Mouse (Mus musculus) thymus, postnatal 36 days (tissue): ENCODE measurements at regions not wholly inside any gene's neighbourhood (a gene's known extent, or its start where the extent isn't known, plus 50 kb on each side); places are given as distances from the start of the nearest gene placed in this dataset.
A peak's percentile ranks its signal among the peaks of the same experiment; 100 is the strongest.
"Not testable (repeated sequence)": the region's sequence is repeated elsewhere in the genome, so short reads cannot be mapped to it uniquely, and the experiment has no call there.

Source experiments
- DNase-seq, 2 experiments: peaks; one replicate each; pipeline ENCODE4 v3.0.0; 2022; ENCODE audit warnings: mixed read lengths in 2 of 2

DNA sequence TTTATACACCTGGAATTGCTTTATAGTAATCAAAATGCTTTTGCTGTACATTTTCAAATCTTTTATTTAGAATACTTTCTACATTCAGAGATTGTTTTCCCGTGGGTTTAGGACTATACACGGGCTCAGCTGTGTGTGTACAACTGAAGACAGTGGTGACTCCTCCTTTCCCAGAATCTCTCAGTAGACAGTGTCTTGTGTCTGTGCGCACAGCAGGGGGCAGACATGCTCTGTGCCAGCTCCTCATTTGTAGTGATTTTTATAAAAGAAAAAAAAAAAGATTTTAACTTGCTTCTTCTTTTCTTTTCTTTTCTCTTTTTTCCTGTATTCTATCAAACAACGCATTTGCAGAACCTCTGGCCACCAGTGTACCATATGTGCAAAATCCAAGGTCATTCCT is 817.3 kb downstream of the Basp1 start:
- DNase-seq = no peak

DNA sequence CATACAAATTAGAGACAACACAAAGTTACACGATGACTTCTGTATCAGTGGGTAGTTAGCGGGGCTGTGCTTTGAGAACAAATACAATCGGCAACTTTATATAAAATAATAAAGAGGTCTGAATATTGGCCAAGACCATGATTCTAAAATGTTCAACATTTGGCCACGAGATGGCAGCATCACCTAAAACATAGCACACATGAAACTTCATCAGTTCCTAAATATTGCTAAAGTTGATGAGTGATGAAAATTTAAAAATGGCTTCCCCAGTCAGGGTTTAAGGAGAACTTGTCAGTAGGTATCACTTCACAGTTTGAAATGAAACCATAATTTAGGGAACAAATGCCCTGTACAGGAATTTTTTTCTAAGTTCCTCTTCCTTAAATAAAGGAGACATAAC is 824.6 kb downstream of the Basp1 start:
- peak in 1 of 2 experiments; percentile 16 for DNase-seq

DNA sequence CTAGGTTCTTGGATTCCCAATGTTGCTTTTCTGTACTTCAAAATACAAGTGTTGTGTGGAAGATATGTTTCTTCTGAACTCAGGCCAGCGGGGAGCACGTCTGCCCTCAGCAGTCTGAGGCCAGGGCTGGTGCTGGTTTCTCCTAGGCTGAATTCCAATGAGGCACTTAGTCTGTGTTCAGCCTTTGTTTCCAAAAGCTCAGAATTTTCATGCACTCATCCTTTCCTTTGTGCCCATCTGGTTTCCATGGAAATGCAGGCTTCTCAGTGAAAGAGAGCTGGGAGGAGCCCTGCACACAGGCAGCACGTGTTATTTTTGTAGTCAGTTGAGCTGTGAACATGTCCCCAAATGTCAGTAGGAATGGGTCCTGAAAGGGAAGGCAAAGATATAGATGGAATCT is 846.6 kb downstream of the Basp1 start:
- no peak for DNase-seq

DNA sequence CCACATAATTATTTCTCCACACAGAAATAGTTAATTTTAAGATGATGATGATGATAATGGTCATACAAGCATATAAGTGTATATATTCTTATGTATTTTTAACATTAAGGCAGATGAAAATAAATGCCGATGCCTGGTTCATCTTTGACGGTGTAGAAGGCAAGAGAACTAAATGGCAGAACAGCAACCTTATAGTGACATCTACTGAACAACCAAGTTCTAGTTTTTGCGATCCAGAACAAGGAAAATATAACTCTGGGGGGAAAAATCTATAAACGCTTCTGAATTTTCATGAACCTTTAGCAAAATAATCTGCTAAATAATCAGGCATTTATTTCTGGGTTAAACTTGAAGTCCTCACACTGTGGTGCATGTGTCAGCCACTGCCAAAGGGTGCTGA is 856.8 kb downstream of the Basp1 start:
- DNase-seq = no peak

DNA sequence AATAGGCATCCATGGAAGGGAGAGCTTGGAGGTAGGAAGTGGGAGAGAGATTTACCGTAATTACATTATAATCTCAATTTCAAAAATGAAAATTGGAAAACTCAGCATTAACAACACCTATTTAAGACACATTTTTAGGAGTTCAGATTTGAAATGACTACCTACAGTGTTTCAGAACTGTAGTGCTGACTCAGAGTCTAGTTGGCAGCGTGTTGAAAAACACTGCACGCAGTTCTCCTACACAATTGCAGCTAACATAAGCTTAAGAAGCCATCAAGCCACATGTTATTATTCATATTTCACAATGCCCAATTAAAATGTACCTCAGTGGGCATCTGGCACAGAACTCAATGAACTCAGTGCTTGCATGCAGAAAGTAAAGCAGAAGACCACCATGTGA is 863.5 kb downstream of the Basp1 start:
- DNase-seq = no peak

DNA sequence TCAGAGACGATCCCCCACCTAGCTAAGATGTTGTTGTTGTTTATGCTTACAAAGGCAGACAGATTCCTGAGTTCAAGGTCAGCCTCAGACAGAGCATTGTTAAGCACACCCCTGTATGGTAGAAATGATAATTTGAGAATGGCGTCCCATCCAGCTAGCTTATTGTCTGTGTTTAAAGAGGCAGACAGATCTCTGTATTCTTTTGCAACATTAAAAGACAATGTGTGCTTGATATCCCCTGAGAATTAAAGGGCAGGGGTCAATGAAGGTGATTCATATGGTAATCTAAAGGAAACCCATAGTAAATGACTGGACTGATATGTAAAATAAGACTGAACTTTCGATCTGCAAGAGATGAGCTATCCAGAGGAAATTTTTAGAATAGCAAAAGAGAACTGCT is 883.5 kb downstream of the Basp1 start:
- no peak for DNase-seq

DNA sequence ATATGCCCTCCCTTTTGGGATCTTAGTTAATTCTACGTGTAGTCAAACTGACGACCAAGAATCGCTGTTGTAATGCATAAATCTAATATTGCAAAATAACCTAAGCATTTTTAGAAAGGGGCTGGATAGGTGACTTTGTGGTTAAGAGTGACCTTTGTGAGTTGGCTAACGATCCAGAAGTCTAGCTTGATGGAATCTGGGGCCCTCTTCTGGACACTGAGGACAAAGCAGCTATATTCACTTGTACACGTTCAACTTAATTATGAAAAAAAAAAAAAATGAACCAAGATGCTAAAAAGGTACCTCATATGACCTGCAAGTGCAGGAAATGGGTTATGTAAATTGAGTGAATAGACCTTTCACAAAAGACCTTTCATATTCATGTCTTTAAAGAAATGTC is 886.2 kb downstream of the Basp1 start:
- DNase-seq = no peak

DNA sequence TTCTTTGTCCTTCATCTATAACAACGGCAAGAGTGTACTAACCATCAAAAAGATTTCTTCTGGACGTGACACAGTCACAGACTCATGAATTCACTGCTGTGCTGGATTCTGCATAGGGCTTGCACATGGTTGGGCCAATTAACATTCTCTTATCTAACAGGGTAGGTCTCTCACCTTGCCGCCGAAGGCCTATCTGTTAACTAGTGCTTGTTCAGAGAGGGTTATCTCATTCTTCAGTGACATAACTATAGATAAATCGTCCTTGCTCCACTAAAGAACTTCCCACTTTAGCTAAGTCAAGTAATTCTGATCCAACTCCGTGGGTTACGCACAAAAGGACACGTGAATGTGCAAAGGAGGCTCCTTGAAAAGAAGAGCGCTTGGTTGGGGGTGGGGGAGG is 899.6 kb downstream of the Basp1 start:
- DNase-seq = no peak

DNA sequence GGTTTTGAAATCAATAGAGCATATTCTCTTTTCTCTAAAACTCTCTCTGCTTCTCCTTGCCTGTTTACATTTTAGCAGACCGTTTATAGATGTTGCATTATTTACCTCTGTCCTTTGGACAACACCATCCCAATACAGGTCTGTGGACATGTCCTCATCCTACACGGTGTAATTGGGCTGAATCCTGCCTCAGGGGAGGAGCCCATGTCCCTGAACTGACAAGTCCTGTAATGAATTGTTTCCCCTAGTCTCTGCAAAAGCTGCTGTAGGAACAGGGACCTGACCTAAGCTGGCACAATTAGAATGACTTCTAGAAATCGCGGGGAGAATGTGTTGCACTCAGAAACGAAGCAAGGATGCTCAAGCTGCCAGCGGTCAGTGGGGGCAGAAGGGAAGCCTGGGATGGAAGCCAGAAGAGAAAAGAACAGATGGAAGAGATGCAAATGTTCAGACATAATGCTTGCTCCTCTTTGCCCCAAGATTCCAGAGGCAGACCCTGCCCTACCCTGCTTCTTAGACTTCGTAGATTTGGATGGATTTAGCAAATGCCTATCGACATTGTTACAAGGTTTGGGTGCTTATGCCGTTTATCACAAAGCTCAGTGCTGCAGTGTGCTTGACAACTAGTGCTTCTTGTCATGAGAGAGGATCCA is 911.5 kb downstream of the Basp1 start:
- no peak for DNase-seq

DNA sequence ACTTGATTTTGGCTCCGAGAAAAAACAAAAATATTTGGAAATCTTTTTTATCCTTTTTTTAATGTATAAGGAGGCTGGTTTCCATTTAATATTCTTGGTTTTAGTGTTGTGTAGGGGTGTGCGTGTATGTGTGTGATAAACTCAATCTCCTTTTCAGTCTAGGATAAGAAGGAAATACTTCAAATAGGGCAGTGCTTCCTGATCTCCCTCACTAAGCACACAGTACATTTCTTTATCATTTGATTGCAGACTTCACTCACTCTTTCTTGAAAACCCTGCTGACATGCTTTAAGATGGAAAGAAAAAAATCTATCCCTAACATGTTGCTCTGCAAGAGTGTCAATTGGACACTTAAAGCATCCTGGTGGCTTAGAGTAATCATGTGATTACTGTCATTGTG is 927.3 kb downstream of the Basp1 start:
- no peak for DNase-seq

DNA sequence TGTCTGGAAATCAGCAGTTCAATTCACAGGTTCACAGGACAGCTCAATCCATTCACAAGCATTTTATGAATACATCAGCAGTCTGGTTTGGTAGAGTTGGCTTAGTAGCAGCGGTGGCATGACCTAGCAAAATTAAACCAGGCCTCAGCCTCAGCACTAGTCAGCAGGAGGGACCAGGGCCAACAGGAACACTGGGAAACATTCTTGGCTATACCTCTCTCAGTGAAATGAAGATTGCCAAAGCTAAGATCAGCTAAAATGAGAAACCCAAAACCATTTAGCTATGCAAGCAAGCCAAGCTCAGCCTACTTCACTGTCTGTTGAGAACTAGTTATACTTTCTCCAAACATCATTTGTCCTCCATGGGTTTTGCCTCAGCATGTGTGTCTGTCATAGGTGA is 945.3 kb downstream of the Basp1 start:
- no peak for DNase-seq

DNA sequence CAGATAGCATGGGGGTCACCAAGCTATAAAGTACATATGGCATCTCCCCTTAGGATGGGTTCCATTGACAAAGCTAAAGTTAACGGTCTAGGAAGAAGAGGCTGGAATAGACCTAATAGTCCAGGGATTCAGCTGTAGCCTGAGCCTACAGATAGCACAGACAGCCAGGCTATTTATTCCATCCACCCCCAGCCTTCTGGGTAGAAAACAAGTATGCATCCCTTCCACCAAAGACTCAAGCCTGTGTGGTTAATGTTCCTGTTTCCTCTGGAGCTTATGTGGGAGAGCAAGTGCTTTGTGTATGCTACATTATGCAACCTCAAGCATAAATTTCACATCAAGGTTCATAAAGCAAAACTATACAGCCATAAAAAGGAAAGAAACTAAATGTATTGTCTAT is 955.8 kb downstream of the Basp1 start:
- DNase-seq = no peak

DNA sequence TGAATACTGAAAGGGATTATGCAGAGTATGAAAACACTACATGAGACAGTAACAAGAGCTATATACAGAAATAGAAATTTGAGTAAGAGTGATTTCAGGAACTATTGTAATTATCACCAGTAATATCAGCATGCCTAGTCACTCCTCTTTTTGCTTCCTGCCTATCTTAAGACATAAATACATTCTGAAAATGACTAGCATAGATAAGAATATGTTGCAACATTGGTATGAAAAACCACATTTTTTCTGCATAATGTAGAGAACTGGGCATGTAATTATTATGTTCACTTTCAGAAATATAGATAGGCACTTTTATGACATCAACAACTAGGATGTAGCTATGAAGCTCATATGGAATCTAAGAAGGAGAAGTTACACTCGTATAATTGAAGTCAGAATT is 980.5 kb downstream of the Basp1 start:
- no peak for DNase-seq

DNA sequence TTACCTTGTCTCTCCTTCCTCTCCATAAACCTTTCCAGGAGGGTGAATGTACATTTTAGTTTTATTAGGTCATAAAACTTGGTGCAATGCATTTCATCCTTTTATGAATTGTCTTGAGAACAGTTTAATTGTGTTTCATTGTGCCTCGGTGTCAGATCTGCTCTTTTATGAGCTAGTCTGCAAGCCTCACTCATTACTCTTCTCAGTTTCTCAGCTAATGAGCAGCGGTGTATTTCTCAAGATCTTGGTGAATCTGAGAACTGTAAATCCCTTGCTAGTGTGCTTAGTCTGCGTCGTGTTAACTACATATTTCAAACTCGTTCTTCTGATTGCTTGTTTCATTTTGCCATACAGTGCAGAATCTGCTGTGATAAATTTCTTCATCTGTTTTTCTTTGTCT is 984.4 kb downstream of the Basp1 start:
- no peak for DNase-seq

DNA sequence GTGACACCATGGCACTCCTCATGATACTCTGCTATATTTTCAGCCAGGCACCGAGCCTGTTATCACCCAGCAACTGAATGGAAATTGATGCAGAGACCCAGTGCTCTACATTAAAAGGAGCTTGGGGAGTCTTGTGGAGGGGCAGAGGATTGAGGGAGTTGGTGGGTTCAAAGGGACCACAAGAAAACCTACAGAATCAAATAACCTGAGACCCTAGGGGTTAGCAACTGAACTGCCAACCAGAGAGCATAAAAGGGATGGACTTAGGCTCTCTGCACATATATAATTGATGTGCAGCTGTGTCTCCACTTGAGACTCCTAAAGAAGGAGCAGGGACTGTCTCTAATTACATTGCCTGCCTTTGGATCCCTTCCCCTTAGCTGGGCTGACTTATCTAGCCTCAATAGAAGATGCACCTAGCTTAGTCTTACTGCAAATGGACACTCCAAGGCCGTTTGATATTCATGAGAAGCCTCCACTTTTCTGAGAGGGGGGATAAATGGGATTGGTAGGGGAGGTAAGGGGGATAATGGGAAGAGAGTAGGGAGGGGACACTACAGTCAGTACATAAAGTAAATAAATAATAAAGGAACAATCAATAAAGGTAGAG is 991.1 kb downstream of the Basp1 start:
- no peak for DNase-seq

DNA sequence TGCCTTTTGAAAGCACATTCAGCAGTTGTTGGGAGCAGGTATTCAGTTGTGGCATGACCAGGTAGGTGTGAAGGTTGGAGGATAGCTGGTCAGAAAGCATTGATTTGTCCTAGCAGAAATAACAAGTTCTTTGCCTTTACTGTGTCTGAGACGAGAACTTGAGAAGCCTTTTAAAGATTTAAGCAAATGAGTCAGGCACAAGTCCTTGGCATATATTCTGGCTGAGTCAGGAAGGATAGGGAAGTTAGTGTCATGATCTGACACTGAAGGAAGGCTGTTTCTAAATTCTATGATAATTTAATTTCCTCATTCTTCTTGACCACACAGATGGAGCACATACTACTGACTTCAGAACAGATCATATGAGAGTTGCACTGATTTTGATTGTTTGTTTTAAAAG is 993.8 kb downstream of the Basp1 start:
- no peak for DNase-seq

DNA sequence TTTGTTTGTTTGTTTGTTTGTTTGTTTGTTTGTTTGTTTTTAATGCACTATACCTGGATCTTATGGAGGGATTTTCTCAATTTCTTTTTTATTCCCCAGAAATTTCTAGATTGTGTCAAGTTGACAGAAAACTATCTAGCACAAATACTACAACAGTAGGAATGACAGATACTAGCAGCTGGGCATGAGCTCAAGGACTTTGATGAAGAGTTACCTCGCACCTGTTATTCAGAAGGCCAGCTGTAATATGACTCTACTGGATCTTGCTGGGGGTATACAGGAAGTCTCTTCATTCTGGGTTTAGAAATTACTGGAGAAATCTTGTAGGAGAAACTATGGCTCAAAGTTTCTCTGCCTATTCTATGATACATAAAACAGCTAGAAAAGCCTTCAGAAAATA is 994.4 kb downstream of the Basp1 start:
- no peak for DNase-seq

DNA sequence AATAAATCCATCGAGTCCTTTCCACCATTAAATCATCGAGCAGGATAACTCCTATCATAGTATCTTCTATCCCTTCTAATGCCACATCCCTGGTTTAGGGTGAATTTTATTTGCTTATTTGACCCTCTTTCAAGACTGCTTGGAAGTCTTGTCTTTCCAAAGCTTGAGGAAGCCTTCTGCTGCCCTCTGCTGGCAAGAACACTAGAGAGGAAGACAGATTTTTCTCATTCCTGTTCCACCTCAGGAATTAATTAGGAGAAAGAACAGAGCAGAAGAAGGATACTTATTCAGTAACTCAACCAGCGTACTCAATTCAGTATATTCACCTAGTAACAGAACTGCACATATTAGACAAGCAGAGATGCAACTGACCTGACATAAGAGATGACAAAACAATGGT is 1005.9 kb downstream of the Basp1 start:
- no peak for DNase-seq

DNA sequence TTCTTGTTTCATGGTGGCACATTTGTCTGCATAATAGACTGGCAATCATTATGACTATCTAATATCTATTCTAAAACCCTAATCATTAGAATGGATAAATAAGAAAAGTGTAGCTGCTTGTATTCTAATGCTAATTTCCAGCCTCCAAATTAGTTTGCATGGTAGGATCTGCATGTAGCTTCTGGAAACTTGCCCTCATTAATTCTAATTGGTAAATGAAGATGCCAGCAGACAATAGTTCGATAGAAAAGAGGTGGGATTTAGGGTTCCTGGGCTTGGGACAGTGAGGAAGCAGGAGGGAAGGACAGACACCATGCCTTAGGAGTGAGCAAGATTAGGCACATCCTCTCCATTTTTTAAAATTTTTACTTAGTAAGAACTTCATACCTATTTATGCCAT is 1008.3 kb downstream of the Basp1 start:
- no peak for DNase-seq

DNA sequence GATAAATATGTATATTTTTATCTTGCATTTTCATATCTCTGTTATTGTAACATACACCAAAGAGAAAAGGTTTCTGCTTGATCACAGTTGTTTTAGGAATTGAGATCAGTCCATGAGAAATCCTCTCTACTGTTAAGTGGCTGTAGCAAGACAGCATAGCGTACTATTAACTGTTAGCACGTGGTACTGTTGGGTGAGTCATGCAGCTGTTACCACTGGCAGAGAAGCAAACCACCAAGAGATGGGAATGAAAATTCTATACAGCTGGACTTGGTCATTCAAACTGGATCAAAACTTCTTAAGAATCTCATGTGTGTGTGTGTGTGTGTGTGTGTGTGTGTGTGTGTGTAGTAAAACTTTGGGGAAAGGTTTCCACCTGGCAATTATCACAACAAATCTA is 1013.5 kb downstream of the Basp1 start:
- no peak for DNase-seq

DNA sequence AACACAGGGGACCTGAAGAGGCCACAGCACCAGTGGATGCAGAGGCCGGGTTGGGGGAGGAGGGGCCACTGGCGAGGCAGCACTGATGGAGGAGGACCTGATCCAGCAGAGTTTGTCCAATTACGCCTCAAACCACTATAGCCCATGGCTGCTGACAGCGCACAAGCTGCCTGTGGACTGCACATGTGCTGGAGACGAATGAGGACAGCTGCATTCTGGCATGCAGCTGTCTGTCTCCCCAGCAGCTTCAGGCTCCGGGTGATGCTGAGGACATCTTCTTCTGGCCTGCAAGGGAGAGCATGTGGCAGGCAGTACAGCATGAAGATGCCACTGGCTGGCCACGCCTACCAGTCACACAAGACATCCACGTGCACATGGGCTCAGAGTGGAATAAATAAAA is 1055.2 kb downstream of the Basp1 start:
- DNase-seq = no peak

DNA sequence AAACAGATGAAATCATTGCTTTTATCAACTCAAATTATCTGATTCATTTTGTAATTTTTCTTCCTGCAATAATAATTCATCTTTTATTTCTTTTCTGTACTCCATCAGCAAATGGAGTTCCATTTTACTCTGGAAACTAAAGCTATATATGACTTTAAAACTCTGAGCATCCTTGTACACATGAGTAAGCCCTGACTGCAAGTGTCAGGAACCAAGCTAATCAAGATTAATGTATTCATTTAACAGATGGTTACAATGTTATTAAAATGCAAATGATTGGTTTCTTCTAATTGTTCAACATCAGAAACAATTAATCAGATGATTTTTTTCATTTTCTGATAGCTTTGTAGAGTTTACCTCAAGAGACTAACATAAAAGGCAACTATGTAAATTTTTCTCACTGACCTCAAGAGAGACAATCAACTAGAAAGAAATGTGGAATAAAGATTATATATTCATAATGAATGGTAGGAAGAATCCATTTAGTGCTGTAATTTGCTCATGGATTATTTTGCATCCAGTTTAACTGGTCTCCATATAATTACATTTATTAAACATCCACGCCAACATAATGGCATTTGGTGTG is 1064.5 kb downstream of the Basp1 start:
- no peak for DNase-seq

DNA sequence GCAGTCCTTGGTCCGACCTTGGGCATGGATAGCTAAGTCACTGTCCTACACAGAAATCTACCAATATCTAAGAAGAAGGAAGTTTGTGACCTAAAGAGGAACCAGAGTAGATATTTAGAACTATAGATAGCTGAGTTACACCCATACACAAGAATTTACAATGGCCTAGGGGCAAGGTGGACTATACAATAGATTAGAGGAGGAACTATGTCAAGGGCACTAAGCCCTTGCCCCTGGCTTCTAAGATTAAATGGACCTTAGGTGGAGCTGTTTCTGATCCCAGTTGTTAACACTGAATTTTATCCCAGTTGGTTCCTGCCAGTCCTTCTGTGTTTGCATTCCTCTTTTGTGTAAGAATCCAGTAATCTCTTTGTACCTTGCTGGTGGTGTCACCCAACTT is 1077.7 kb downstream of the Basp1 start:
- not testable (repeated sequence) for DNase-seq

DNA sequence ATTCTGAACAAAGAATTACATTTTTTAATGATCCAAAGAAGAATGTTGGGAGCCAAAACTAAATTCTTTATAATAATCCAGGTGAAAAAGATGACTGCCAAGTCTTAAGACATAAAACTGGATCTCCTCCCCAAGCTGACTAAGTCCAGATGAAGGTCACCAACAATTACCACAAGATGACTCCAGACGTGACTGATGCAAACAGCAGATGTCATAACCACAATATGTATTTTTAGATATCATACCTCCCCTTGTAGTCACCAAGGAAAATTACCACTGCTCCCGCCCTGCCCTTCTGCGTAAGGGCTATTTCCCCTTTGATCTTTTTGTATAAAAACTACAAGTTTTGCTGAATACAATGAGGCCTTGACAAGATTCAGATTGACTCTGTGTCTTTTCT is 1110.4 kb downstream of the Basp1 start:
- DNase-seq = not testable (repeated sequence)

DNA sequence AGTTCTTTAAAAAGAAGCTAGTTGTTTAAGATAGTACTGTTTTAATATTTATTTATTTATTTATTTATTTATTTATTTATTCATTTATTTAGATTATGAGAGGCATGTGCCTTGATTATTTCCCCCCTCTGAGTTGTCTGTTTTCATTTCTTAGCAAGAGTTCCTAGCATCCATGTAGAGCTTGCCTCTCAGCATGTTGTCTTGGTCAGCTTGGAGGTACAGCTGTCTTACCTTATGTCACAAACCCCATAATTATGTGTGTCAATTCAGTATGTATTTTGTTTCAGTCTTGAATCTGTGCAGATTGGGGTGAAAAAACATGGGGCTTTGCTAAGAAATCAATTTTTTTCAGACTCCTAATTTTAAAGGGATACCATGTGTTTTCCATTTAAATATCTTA is 1116.3 kb downstream of the Basp1 start:
- no peak for DNase-seq
